Mouse (Mus musculus): ENCODE results near the gene Plcb1. TPM values are rescaled to one million over a fixed set of nuclear protein-coding genes. Genes with fewer than 3 reads are reported as not detected.

Gene Plcb1
- polyA plus RNA-seq, 1 experiment, result 6.4 TPM

DNA sequence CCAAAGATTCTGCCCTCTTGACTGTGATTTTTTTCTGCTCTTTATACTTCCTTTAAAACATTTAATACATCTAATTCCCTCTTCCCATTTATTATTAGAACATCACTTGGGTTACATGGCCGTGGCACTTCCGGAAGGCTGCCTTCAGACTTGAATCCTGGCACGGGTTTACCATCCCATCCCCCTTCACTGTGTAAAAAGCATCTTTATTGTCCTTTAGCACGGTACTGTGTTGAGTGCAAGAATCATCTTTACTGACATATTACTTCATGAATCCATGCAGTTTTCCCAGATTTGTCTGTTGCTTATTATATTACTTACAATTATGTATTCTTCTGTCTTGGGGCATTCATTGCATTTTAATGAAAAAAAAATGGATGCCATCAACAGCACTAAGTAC lies 337.2 kb downstream of the Plcb1 start:
- Histone ChIP-seq H3K4me1 (ENCODE audit: control insufficient read depth, insufficient read depth, low read length) (no peaks in the 10 kb centered on the region), H3K27ac (ENCODE audit: insufficient read depth, low read length) (no peak overlapping the region), H3K4me3 (ENCODE audit: insufficient read depth, low read length) (no peak overlapping the region)
- TF ChIP-seq POLR2A (IDR thresholded peaks at IDR 0.05; ENCODE audit: low read depth, low read length), result no peak
- no peak for TF ChIP-seq CTCF (IDR thresholded peaks at IDR 0.05; ENCODE audit: borderline replicate concordance, insufficient read depth, low read length)

DNA sequence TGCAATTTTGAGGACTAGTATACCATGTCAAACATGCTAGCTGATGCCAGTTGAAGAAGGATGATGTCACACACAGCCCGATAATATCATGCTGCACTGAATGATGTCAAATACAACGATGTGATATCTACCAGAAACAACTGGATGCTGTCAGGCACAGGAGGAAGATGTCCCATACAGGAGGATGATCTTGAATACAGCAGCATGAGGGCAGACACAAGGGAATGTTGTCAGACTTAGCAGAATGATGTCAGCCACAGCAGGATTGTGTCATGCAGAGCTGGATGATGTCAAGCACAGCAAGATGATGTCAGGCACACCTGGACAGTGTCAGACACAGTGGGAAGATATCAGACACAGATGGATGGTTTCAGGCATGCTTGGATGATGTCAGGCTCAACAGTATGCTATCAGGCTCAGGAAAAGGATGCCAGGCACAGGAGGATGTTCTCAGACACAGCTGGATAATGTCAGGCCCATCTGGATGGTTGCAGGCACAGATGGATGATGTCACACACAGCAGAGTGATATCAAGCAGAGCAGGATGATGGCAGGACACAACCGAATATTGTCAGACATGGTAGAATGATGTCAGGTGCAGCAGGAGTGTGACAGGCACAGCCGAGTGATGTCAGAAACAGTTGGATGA lies 338.0 kb downstream of the Plcb1 start:
- H3K4me3 ChIP-seq (ENCODE audit: insufficient read depth, low read length), result no peak overlapping the region
- no peaks in the 10 kb centered on the region for H3K4me1 ChIP-seq (ENCODE audit: control insufficient read depth, insufficient read depth, low read length)
- no peak overlapping the region for H3K27ac ChIP-seq (ENCODE audit: insufficient read depth, low read length)
- TF ChIP-seq CTCF (IDR thresholded peaks at IDR 0.05; ENCODE audit: borderline replicate concordance, insufficient read depth, low read length), result no peak
- TF ChIP-seq POLR2A (IDR thresholded peaks at IDR 0.05; ENCODE audit: low read depth, low read length), result no peak

DNA sequence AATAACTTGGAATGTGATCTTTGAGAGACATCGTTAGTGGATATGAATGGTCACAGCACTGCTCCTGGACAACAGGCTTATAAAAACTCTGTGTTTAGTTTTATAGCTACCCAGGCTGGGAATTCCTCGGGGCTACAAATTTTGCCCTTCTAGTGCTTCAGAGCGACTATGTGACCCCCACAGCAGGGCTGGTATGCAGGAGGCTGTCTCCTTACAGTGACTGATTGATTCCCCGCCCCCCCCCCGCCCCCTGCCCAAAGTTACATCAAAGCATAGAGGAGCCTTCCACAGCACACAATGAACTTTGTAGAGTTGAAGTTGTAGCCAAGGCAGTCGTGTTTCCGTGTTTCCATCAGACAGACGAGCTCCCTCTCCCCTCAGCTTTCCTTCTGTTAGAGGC lies 354.7 kb downstream of the Plcb1 start:
- Histone ChIP-seq H3K4me3 (ENCODE audit: insufficient read depth, low read length) (no peak overlapping the region), H3K27ac (ENCODE audit: insufficient read depth, low read length) (no peak overlapping the region), H3K4me1 (ENCODE audit: control insufficient read depth, insufficient read depth, low read length) (no peaks in the 10 kb centered on the region)
- TF ChIP-seq POLR2A (IDR thresholded peaks at IDR 0.05; ENCODE audit: low read depth, low read length) (no peak), CTCF (IDR thresholded peaks at IDR 0.05; ENCODE audit: borderline replicate concordance, insufficient read depth, low read length) (no peak)

DNA sequence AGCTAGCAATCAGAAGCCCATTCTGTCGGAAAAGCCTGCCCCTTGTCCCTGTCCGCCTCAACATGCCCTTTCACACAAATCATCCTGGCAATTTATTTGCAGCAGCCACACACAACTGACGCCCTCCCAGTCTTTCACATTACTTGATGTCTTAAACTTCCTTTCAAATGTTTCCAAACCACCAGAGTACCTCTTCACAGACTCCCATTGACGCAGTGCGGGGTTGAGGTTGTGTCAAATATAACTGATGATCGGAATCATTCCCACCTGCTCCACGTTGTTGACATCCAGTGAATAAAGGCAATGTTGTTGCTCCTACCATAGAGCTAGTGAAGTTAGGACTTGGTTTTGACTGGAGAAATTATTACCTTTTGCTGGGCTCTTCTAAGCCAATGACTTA lies 366.4 kb downstream of the Plcb1 start:
- Histone ChIP-seq H3K27ac (ENCODE audit: insufficient read depth, low read length) (no peak overlapping the region), H3K4me1 (ENCODE audit: control insufficient read depth, insufficient read depth, low read length) (peaks cover 4% of the 10 kb centered on the region; the same call in 1 of the 2 replicates), H3K4me3 (ENCODE audit: insufficient read depth, low read length) (no peak overlapping the region)
- TF ChIP-seq CTCF (IDR thresholded peaks at IDR 0.05; ENCODE audit: borderline replicate concordance, insufficient read depth, low read length), result no peak
- TF ChIP-seq POLR2A (IDR thresholded peaks at IDR 0.05; ENCODE audit: low read depth, low read length), result no peak

DNA sequence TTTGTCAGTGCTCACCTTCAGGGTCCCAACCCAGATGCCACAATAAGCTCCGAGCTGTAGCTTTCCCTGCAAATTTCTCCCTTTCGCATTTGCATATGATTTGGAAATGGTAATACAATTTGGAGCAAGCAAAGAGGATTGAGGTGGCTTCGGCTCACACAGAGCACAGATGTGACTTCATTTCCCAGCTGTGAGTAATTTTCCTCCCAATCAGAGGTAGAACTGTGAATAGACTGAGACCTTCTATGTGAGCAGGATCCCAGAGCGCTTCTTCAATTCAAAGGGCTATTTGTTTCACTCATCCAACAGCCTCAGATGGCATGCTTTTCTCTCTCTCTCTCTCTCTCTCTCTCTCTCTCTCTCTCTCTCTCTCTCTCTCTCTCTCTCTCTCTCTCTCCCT lies 367.4 kb downstream of the Plcb1 start:
- Histone ChIP-seq H3K27ac (ENCODE audit: insufficient read depth, low read length) (no peak overlapping the region), H3K4me3 (ENCODE audit: insufficient read depth, low read length) (no peak overlapping the region), H3K4me1 (ENCODE audit: control insufficient read depth, insufficient read depth, low read length) (peaks cover 4% of the 10 kb centered on the region; the same call in 1 of the 2 replicates)
- TF ChIP-seq POLR2A (IDR thresholded peaks at IDR 0.05; ENCODE audit: low read depth, low read length) (no peak), CTCF (IDR thresholded peaks at IDR 0.05; ENCODE audit: borderline replicate concordance, insufficient read depth, low read length) (no peak)

DNA sequence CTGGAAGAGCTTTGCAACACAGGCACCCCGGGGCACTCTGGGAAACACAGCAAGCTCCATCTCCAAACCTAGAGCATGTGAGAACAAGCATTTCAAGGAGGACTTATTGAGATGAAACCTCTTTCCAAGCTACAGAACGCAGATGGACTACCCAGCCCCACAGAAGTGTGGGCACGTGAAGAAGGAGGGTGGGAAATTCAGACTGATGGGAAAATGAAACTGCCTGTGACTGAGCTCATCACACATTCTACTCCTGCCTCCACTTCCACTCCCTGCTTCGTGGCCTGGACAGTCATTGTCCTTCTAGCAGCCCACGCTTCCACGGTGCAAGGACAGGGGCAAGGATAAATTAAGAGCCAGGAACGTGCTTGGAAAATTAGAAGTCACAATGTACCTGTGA lies 370.2 kb downstream of the Plcb1 start:
- Histone ChIP-seq H3K27ac (ENCODE audit: insufficient read depth, low read length) (no peak overlapping the region), H3K4me3 (ENCODE audit: insufficient read depth, low read length) (no peak overlapping the region), H3K4me1 (ENCODE audit: control insufficient read depth, insufficient read depth, low read length) (peaks cover 4% of the 10 kb centered on the region; the same call in 1 of the 2 replicates)
- TF ChIP-seq CTCF (IDR thresholded peaks at IDR 0.05; ENCODE audit: borderline replicate concordance, insufficient read depth, low read length) (no peak), POLR2A (IDR thresholded peaks at IDR 0.05; ENCODE audit: low read depth, low read length) (no peak)

DNA sequence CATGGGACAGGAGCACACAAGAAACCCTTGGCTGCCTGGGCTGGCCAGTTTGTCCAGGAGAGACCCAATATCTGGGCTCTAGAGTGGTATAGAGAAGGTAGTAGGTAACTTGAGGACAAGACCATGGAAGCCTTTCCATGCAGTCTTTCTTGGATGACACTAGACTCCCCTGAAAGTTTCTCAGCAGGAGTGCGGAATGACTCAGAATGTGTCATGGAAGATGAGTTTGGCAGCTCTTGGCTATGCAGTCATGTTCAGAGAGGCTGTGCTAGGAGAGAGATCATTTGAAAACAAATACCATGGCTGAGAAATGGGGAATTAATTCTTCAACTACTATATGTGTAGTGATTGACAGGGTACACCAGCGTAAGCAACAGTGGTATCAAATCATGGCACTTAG lies 372.1 kb downstream of the Plcb1 start:
- no peak for TF ChIP-seq POLR2A (IDR thresholded peaks at IDR 0.05; ENCODE audit: low read depth, low read length)
- no peak for TF ChIP-seq CTCF (IDR thresholded peaks at IDR 0.05; ENCODE audit: borderline replicate concordance, insufficient read depth, low read length)
- H3K4me3 ChIP-seq (ENCODE audit: insufficient read depth, low read length), result no peak overlapping the region
- no peak overlapping the region for H3K27ac ChIP-seq (ENCODE audit: insufficient read depth, low read length)
- peaks cover 2% of the 10 kb centered on the region; the same call in 1 of the 2 replicates for H3K4me1 ChIP-seq (ENCODE audit: control insufficient read depth, insufficient read depth, low read length)

DNA sequence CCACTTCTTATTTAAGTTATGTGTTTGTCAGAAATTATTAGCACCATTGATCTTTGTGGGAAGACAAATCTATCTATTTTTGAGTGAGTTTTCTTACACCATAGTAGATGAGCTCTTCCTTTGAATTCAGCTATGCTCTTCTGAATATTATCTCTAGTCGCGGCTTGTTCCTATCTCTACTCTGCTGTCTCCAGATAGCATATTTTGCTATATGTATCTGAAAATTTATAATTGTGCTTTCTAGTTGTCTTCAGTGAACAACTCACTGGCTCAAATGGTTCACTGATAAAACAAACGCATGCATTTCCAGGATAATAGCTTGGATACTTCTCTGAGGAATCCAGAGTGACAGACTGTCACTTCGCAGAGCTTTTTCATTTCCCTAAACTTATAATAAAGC lies 375.8 kb downstream of the Plcb1 start:
- Histone ChIP-seq H3K4me1 (ENCODE audit: control insufficient read depth, insufficient read depth, low read length) (no peaks in the 10 kb centered on the region), H3K4me3 (ENCODE audit: insufficient read depth, low read length) (no peak overlapping the region), H3K27ac (ENCODE audit: insufficient read depth, low read length) (no peak overlapping the region)
- TF ChIP-seq POLR2A (IDR thresholded peaks at IDR 0.05; ENCODE audit: low read depth, low read length) (no peak), CTCF (IDR thresholded peaks at IDR 0.05; ENCODE audit: borderline replicate concordance, insufficient read depth, low read length) (no peak)

DNA sequence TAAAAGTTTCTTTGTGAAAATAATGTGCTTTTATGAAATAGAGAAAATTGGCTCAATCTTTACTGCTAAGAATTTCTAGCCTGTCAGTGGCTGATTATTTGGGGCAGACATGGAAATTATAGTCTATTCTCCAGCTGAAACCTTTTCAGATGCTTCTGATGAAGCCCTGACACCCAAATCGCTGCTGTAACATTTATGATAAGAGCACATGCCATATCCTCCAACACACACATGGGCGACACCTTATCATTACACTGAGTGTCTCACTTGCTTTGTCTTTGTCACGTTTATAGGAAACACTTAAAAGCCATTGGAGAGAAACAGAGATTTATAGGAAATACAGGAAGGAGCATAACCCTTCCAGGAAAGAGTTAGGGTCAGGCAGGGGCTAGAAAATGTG lies 379.6 kb downstream of the Plcb1 start:
- TF ChIP-seq POLR2A (IDR thresholded peaks at IDR 0.05; ENCODE audit: low read depth, low read length), result no peak
- TF ChIP-seq CTCF (IDR thresholded peaks at IDR 0.05; ENCODE audit: borderline replicate concordance, insufficient read depth, low read length), result no peak
- Histone ChIP-seq H3K4me3 (ENCODE audit: insufficient read depth, low read length) (no peak overlapping the region), H3K4me1 (ENCODE audit: control insufficient read depth, insufficient read depth, low read length) (no peaks in the 10 kb centered on the region), H3K27ac (ENCODE audit: insufficient read depth, low read length) (no peak overlapping the region)

DNA sequence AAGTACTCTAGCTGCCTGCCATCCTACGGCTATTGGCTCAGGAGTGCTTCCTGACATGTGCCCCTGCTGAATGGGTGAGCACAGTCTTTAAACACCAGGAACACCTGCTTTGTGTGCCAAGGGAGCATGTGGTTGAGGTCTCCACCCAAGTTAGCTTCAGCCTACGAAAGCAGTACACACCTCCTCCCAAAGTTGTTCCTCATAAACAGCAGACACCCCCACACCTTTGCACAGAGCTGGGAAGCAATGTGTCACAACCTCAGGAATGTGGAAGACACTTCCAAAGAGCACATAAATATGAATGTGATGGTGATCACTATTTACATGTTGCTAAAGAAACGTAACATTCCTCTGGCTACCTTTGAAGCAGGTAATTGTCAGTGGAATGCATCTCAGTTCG lies 389.7 kb downstream of the Plcb1 start:
- H3K4me3 ChIP-seq (ENCODE audit: insufficient read depth, low read length), result no peak overlapping the region
- no peak for TF ChIP-seq CTCF (IDR thresholded peaks at IDR 0.05; ENCODE audit: borderline replicate concordance, insufficient read depth, low read length)
- TF ChIP-seq POLR2A (IDR thresholded peaks at IDR 0.05; ENCODE audit: low read depth, low read length), result no peak
- no peak overlapping the region for H3K27ac ChIP-seq (ENCODE audit: insufficient read depth, low read length)

More for the DNA sequence above, 389.7 kb downstream of the Plcb1 start:
- no peaks in the 10 kb centered on the region for H3K4me1 ChIP-seq (ENCODE audit: control insufficient read depth, insufficient read depth, low read length)
